Mouse (Mus musculus): ENCODE data around the gene Pdcd4. TPM values are rescaled to one million over a fixed set of nuclear protein-coding genes. Genes with fewer than 3 reads are reported as not detected.

Gene Pdcd4
- total and polyA plus RNA-seq, 2 experiments from 2014 or later: 10.0 to 83.9 TPM

- ATAC-seq (no peak), DNase-seq (ENCODE audit: low spot score) (no peak)
- Histone ChIP-seq H3K27ac (no peak overlapping the region), H3K4me1 (ENCODE audit: insufficient read depth, low read length) (no peaks in the 10 kb centered on the region), H3K9me3 (ENCODE audit: low read length) (no peaks in the 10 kb centered on the region), H3K9ac (replicated peaks; ENCODE audit: low read length) (no peak overlapping the region), H3K4me2 (ENCODE audit: low read depth, low read length) (no peak overlapping the region), H3K4me3 (ENCODE audit: low read length) (no peak overlapping the region), H3K27me3 (ENCODE audit: insufficient read depth, low read length) (no peaks in the 10 kb centered on the region), H3K36me3 (ENCODE audit: insufficient read depth, low read length) (no peaks in the 10 kb centered on the region)
- TF ChIP-seq CTCF (IDR thresholded peaks at IDR 0.05; ENCODE audit: low read depth): no peak
- 89% methylated on average over 10 of the region's 10 CpGs for WGBS
Observed at GRCm38 (mm10) chr19:53964910-53965633, 73.0 kb downstream of the Pdcd4 start.

GRCm38 (mm10) chr19:53969226-53969625 lies 77.2 kb downstream of the Pdcd4 start:
- H3K27ac ChIP-seq: no peak overlapping the region
- no peak for TF ChIP-seq CTCF (IDR thresholded peaks at IDR 0.05; ENCODE audit: low read depth)
- no peak overlapping the region for H3K4me2 ChIP-seq (ENCODE audit: low read depth, low read length)
- H3K4me1 ChIP-seq (ENCODE audit: insufficient read depth, low read length): no peaks in the 10 kb centered on the region
- H3K36me3 ChIP-seq (ENCODE audit: insufficient read depth, low read length): no peaks in the 10 kb centered on the region
- no peak for ATAC-seq
- DNase-seq (ENCODE audit: low spot score): no peak
- no peak overlapping the region for H3K4me3 ChIP-seq (ENCODE audit: low read length)
- no peaks in the 10 kb centered on the region for H3K27me3 ChIP-seq (ENCODE audit: insufficient read depth, low read length)
- WGBS: 89% methylated on average over 3 of the region's 3 CpGs
- no peaks in the 10 kb centered on the region for H3K9me3 ChIP-seq (ENCODE audit: low read length)
- no peak overlapping the region for H3K9ac ChIP-seq (replicated peaks; ENCODE audit: low read length)

GRCm38 (mm10) chr19:53971938-53972337 lies 79.9 kb downstream of the Pdcd4 start:
- Histone ChIP-seq H3K27ac (no peak overlapping the region), H3K4me1 (ENCODE audit: insufficient read depth, low read length) (no peaks in the 10 kb centered on the region), H3K27me3 (ENCODE audit: insufficient read depth, low read length) (no peaks in the 10 kb centered on the region), H3K36me3 (ENCODE audit: insufficient read depth, low read length) (no peaks in the 10 kb centered on the region), H3K9ac (replicated peaks; ENCODE audit: low read length) (no peak overlapping the region), H3K4me3 (ENCODE audit: low read length) (no peak overlapping the region), H3K9me3 (ENCODE audit: low read length) (no peaks in the 10 kb centered on the region), H3K4me2 (ENCODE audit: low read depth, low read length) (no peak overlapping the region)
- 89% methylated on average over 7 of the region's 7 CpGs for WGBS
- no peak for TF ChIP-seq CTCF (IDR thresholded peaks at IDR 0.05; ENCODE audit: low read depth)
- DNase-seq (ENCODE audit: low spot score): no peak
- ATAC-seq: no peak

- Histone ChIP-seq H3K9ac (replicated peaks; ENCODE audit: low read length) (no peak overlapping the region), H3K36me3 (ENCODE audit: insufficient read depth, low read length) (no peaks in the 10 kb centered on the region), H3K4me2 (ENCODE audit: low read depth, low read length) (no peak overlapping the region), H3K27ac (no peak overlapping the region), H3K4me3 (ENCODE audit: low read length) (no peak overlapping the region), H3K27me3 (ENCODE audit: insufficient read depth, low read length) (no peaks in the 10 kb centered on the region), H3K4me1 (ENCODE audit: insufficient read depth, low read length) (no peaks in the 10 kb centered on the region), H3K9me3 (ENCODE audit: low read length) (no peaks in the 10 kb centered on the region)
- ATAC-seq (no peak), DNase-seq (ENCODE audit: low spot score) (no peak)
- no peak for TF ChIP-seq CTCF (IDR thresholded peaks at IDR 0.05; ENCODE audit: low read depth)
- WGBS: 76% methylated on average over 1 of the region's 1 CpGs
Observed at GRCm38 (mm10) chr19:53973656-53974055, 81.6 kb downstream of the Pdcd4 start.

Other genes with a start within 250 kb of the Pdcd4 start
- 0.93 and 1.9 TPM in 2 replicates for gene Rbm20, start 214.9 kb upstream of the Pdcd4 start, total RNA-seq (2014; rRNA removed)
- gene Rbm20, start 214.9 kb upstream of the Pdcd4 start, polyA plus RNA-seq (2015; fragmentation: Nextera tagmentation; extraction: Ambion mirVana): 0.76 and 0.86 TPM in 2 replicates
- 66.1 and 69.8 TPM in 2 replicates for gene Shoc2, start 52.1 kb downstream of the Pdcd4 start, total RNA-seq (2014; rRNA removed)
- 44.0 and 47.7 TPM in 2 replicates for gene Shoc2, start 52.1 kb downstream of the Pdcd4 start, polyA plus RNA-seq (2015; fragmentation: Nextera tagmentation; extraction: Ambion mirVana)
- gene Bbip1, start 52.4 kb downstream of the Pdcd4 start, total RNA-seq (2014; rRNA removed): 43.6 and 53.7 TPM in 2 replicates
- gene Bbip1, start 52.4 kb downstream of the Pdcd4 start, polyA plus RNA-seq (2015; fragmentation: Nextera tagmentation; extraction: Ambion mirVana): 146 and 166 TPM in 2 replicates
- 34.4 and 35.3 TPM in 2 replicates for gene Adra2a, start 151.9 kb downstream of the Pdcd4 start, total RNA-seq (2014; rRNA removed)
- gene Adra2a, start 151.9 kb downstream of the Pdcd4 start, polyA plus RNA-seq (2015; fragmentation: Nextera tagmentation; extraction: Ambion mirVana): 3.8 and 4.2 TPM in 2 replicates